Mouse (Mus musculus): ENCODE measurements around the gene Adipor2. TPM values are rescaled to one million over a fixed set of nuclear protein-coding genes. Genes with fewer than 3 reads are reported as not detected.
A peak's percentile ranks its signal among the peaks of the same experiment; 100 is the strongest.

Gene Adipor2
- total and polyA plus RNA-seq, 3 experiments: 57.0 to 63.6 (median 62.7) TPM

GRCm38 (mm10) chr6:119450965-119451943, 33.8 kb upstream of the Adipor2 start:
- H3K9ac ChIP-seq (ENCODE audit: low read depth, low read length): no peak overlapping the region
- H3K4me3 ChIP-seq: no peak overlapping the region
- intact Hi-C loops (cut with DNase I): no loop called here
- H3K27me3 ChIP-seq (ENCODE audit: control insufficient read depth, insufficient read depth, low read length): no peaks in the 10 kb centered on the region
- H3K36me3 ChIP-seq (ENCODE audit: control insufficient read depth, insufficient read depth, low read length): no peaks in the 10 kb centered on the region
- DNase-seq: no peak
- no peaks in the 10 kb centered on the region for H3K79me2 ChIP-seq (replicated peaks; ENCODE audit: control insufficient read depth, insufficient read depth, low read length)
- TF ChIP-seq EP300 (IDR thresholded peaks at IDR 0.05; ENCODE audit: insufficient read depth, low read depth, low read length): no peak
- TF ChIP-seq POLR2A (IDR thresholded peaks at IDR 0.05; ENCODE audit: insufficient read depth, low read depth, low read length): no peak
- H3K27ac ChIP-seq: no peak overlapping the region
- 52% methylated on average over 14 of the region's 14 CpGs for WGBS
- H3K4me1 ChIP-seq (ENCODE audit: control insufficient read depth, insufficient read depth, low read length): peaks cover 2% of the 10 kb centered on the region; the same call in 1 of the 2 replicates

- Histone ChIP-seq H3K36me3 (ENCODE audit: control insufficient read depth, insufficient read depth, low read length) (no peaks in the 10 kb centered on the region), H3K27me3 (ENCODE audit: control insufficient read depth, insufficient read depth, low read length) (no peaks in the 10 kb centered on the region), H3K27ac (no peak overlapping the region), H3K9ac (ENCODE audit: low read depth, low read length) (peak overlapping the region; percentile 37; the same call in 1 of the 2 replicates), H3K79me2 (replicated peaks; ENCODE audit: control insufficient read depth, insufficient read depth, low read length) (no peaks in the 10 kb centered on the region), H3K4me3 (peak overlapping the region; percentile 39; the same call in 1 of the 2 replicates), H3K4me1 (ENCODE audit: control insufficient read depth, insufficient read depth, low read length) (peaks cover 2% of the 10 kb centered on the region; the same call in 1 of the 2 replicates)
- intact Hi-C loops (cut with DNase I): no loop called here
- WGBS: 7% methylated on average over 23 of the region's 23 CpGs
- peak; percentile 62 to 63 for DNase-seq
- TF ChIP-seq POLR2A (IDR thresholded peaks at IDR 0.05; ENCODE audit: insufficient read depth, low read depth, low read length) (no peak), EP300 (IDR thresholded peaks at IDR 0.05; ENCODE audit: insufficient read depth, low read depth, low read length) (no peak), CTCF (IDR thresholded peaks at IDR 0.05) (peak; percentile 66)
Measured at GRCm38 (mm10) chr6:119449060-119449499, 31.6 kb upstream of the Adipor2 start.

- H3K4me3 ChIP-seq: peak overlapping the region; percentile 39
- H3K9ac ChIP-seq (ENCODE audit: low read depth, low read length): peak overlapping the region; percentile 37
- intact Hi-C loops (cut with DNase I): no loop called here
- TF ChIP-seq POLR2A (IDR thresholded peaks at IDR 0.05; ENCODE audit: insufficient read depth, low read depth, low read length): no peak
- no peaks in the 10 kb centered on the region for H3K79me2 ChIP-seq (replicated peaks; ENCODE audit: control insufficient read depth, insufficient read depth, low read length)
- no peaks in the 10 kb centered on the region for H3K27me3 ChIP-seq (ENCODE audit: control insufficient read depth, insufficient read depth, low read length)
- peaks cover 2% of the 10 kb centered on the region; the same call in 1 of the 2 replicates for H3K4me1 ChIP-seq (ENCODE audit: control insufficient read depth, insufficient read depth, low read length)
- no peak overlapping the region for H3K27ac ChIP-seq
- 28% methylated on average over 18 of the region's 18 CpGs for WGBS
- peak in 1 of 2 experiments; percentile 40 for DNase-seq
- no peaks in the 10 kb centered on the region for H3K36me3 ChIP-seq (ENCODE audit: control insufficient read depth, insufficient read depth, low read length)
Measured at GRCm38 (mm10) chr6:119448321-119449059, 31.0 kb upstream of the Adipor2 start.

- H3K4me3 ChIP-seq: no peak overlapping the region
- peaks cover 2% of the 10 kb centered on the region; the same call in 1 of the 2 replicates for H3K4me1 ChIP-seq (ENCODE audit: control insufficient read depth, insufficient read depth, low read length)
- no peak overlapping the region for H3K27ac ChIP-seq
- H3K27me3 ChIP-seq (ENCODE audit: control insufficient read depth, insufficient read depth, low read length): no peaks in the 10 kb centered on the region
- no peaks in the 10 kb centered on the region for H3K79me2 ChIP-seq (replicated peaks; ENCODE audit: control insufficient read depth, insufficient read depth, low read length)
- no peaks in the 10 kb centered on the region for H3K36me3 ChIP-seq (ENCODE audit: control insufficient read depth, insufficient read depth, low read length)
- 33% methylated on average over 11 of the region's 11 CpGs for WGBS
- no peak overlapping the region for H3K9ac ChIP-seq (ENCODE audit: low read depth, low read length)
- peak; percentile 39 to 68 for DNase-seq
- no peak for TF ChIP-seq CTCF (IDR thresholded peaks at IDR 0.05)
- TF ChIP-seq POLR2A (IDR thresholded peaks at IDR 0.05; ENCODE audit: insufficient read depth, low read depth, low read length): no peak
- no peak for TF ChIP-seq EP300 (IDR thresholded peaks at IDR 0.05; ENCODE audit: insufficient read depth, low read depth, low read length)
- intact Hi-C loops (cut with DNase I): no loop called here
Measured at GRCm38 (mm10) chr6:119445671-119446607, 28.4 kb upstream of the Adipor2 start.

Measured in heart, adult 2 months (tissue).